Mouse (Mus musculus): ENCODE results near the gene Zbtb1. TPM values are rescaled to one million over a fixed set of nuclear protein-coding genes. Genes with fewer than 3 reads are reported as not detected.

Gene Zbtb1
- polyA plus RNA-seq, 1 experiment from 2014 or later = 4.4 TPM

Other genes starting within 250 kb of the Zbtb1 start
- 0.28 and 0.38 TPM in 2 replicates for gene Esr2, start 193.0 kb upstream of the Zbtb1 start, polyA plus RNA-seq (2015; fragmentation: Nextera tagmentation; extraction: Ambion mirVana)
- 0.08 TPM in 1 of 2 replicates, not detected in the other for gene Tex21, start 123.5 kb upstream of the Zbtb1 start, polyA plus RNA-seq (2015; fragmentation: Nextera tagmentation; extraction: Ambion mirVana)
- 26.3 and 27.1 TPM in 2 replicates for gene Mthfd1, start 115.0 kb upstream of the Zbtb1 start, polyA plus RNA-seq (2015; fragmentation: Nextera tagmentation; extraction: Ambion mirVana)
- gene Akap5, start 45.4 kb upstream of the Zbtb1 start, polyA plus RNA-seq (2015; fragmentation: Nextera tagmentation; extraction: Ambion mirVana) = 7.4 and 7.9 TPM in 2 replicates
- gene Zbtb25, start 664 bp upstream of the Zbtb1 start, polyA plus RNA-seq (2015; fragmentation: Nextera tagmentation; extraction: Ambion mirVana) = 14.9 and 16.0 TPM in 2 replicates
- gene Hspa2, start 33.9 kb downstream of the Zbtb1 start, polyA plus RNA-seq (2015; fragmentation: Nextera tagmentation; extraction: Ambion mirVana) = 7.1 and 8.3 TPM in 2 replicates
- 0.84 and 2.2 TPM in 2 replicates for gene Ppp1r36, start 47.3 kb downstream of the Zbtb1 start, polyA plus RNA-seq (2015; fragmentation: Nextera tagmentation; extraction: Ambion mirVana)
- gene Plekhg3, start 160.6 kb downstream of the Zbtb1 start, polyA plus RNA-seq (2015; fragmentation: Nextera tagmentation; extraction: Ambion mirVana) = 1.6 and 2.1 TPM in 2 replicates

All from hindbrain, embryonic 13.5 days (tissue).